ENCODE assay signal across 13 mouse cellular contexts in genomic region chr12:79048898-79049297, GRCm38 (mm10).
"Had no signal": no experiment of that assay in that cellular context is flagged by ENCODE, and none has a peak within 500 bp of the region (broad histone marks: within the 10 kb centered on the region; RNA-seq: fewer than 3 reads in every experiment).

No protein-coding gene starts in this region.

- H3K27ac ChIP-seq: layer of hippocampus, adult 2 months; limb, embryonic 13.5 days; liver, embryonic 14.5 days; midbrain, embryonic 13.5 days; stomach, postnatal 0 days had no signal

- DNase-seq: kidney, postnatal 10 days; kidney, postnatal 4 days; left cerebral cortex, postnatal 4 days; lung, adult 18-20 months; lung, postnatal 36 days; right cerebral cortex, adult 18-20 months; right cerebral cortex, postnatal 25 days; thymus, postnatal 14 days had no signal

- H3K9ac ChIP-seq: limb, embryonic 13.5 days; liver, embryonic 14.5 days; midbrain, embryonic 13.5 days had no signal

- H3K4me2 ChIP-seq: limb, embryonic 13.5 days; midbrain, embryonic 13.5 days had no signal

- H3K9me3 ChIP-seq: limb, embryonic 13.5 days; midbrain, embryonic 13.5 days had no signal

- H3K4me1 ChIP-seq: midbrain, embryonic 13.5 days had no signal

- H3K4me3 ChIP-seq: layer of hippocampus, adult 2 months; limb, embryonic 13.5 days; midbrain, embryonic 13.5 days had no signal

- H3K27me3 ChIP-seq: limb, embryonic 13.5 days; midbrain, embryonic 13.5 days had no signal

- ATAC-seq: midbrain, embryonic 13.5 days had no signal
